Comparison of ENCODE assay signal across 7 mouse cellular contexts in genomic region chr16:95438848-95439540, GRCm38 (mm10).
DNase-seq lines count a peak whose midpoint lies in the region; ATAC-seq lines count a peak whose summit lies in the region.

No protein-coding gene starts in this region.

- no peak; the same call in 1 of the 2 replicates for ATAC-seq in heart, embryonic 11.5 days (replicated peaks; ENCODE audit: insufficient number of reproducible peaks, low FRiP score, low TSS enrichment)
- ATAC-seq in inflammation-experienced regulatory T-cells, adult 6 months: no peak

- H3K27ac ChIP-seq in brown adipose tissue, adult 24 weeks (replicated peaks; ENCODE audit: low read depth, low read length): peak overlapping the region; percentile 91
- H3K27ac ChIP-seq in heart, embryonic 11.5 days (ENCODE audit: low read depth, low read length): peak overlapping the region; percentile 91

- no peaks in the 10 kb centered on the region for H3K27me3 ChIP-seq in heart, embryonic 11.5 days (ENCODE audit: control insufficient read depth, insufficient read depth, low read length)

- DNase-seq in kidney, postnatal 14 days: peak; percentile 77
- peak; percentile 65 to 82 for DNase-seq in lung, postnatal 4 days
- DNase-seq in urinary bladder, adult 2 months (ENCODE audit: low spot score): no peak
- no peak for DNase-seq in frontal cortex, postnatal 25 days (ENCODE audit: low spot score in 2 of 2)

- peak overlapping the region; percentile 30; the same call in 1 of the 2 replicates for H3K4me3 ChIP-seq in brown adipose tissue, adult 24 weeks (ENCODE audit: insufficient read depth, low read depth, low read length)
- H3K4me3 ChIP-seq in heart, embryonic 11.5 days (ENCODE audit: low read depth, low read length): no peak overlapping the region

- H3K9me3 ChIP-seq in heart, embryonic 11.5 days (replicated peaks; ENCODE audit: control insufficient read depth, low read length): no peaks in the 10 kb centered on the region

- H3K4me1 ChIP-seq in brown adipose tissue, adult 24 weeks (ENCODE audit: control insufficient read depth, insufficient read depth, insufficient read length, low read length): peaks cover 43% of the 10 kb centered on the region
- H3K4me1 ChIP-seq in heart, embryonic 11.5 days (ENCODE audit: control insufficient read depth, insufficient read depth, low read length): peaks cover 38% of the 10 kb centered on the region

- WGBS in heart, embryonic 11.5 days (ENCODE audit: insufficient replicate concordance): 36% methylated on average over 17 of the region's 17 CpGs

- peak overlapping the region; percentile 52 for H3K4me2 ChIP-seq in heart, embryonic 11.5 days

- H3K36me3 ChIP-seq in heart, embryonic 11.5 days (ENCODE audit: control insufficient read depth, insufficient read depth, low read length): no peaks in the 10 kb centered on the region

- 0 out of 2 replicates have a peak overlapping the region, but pooled peaks have one; percentile 28 for H3K9ac ChIP-seq in heart, embryonic 11.5 days (ENCODE audit: low read depth, low read length)

Comparison
In these comparisons a context has a peak if more than half of its experiments do, and no peak if none do; other contexts are left out.
1. DNase-seq: peak in kidney, postnatal 14 days (single experiment) and lung, postnatal 4 days (2 of 2); none in urinary bladder, adult 2 months (single experiment) and frontal cortex, postnatal 25 days (0 of 2).